Mouse (Mus musculus) midbrain, postnatal 0 days (tissue): Measurements from ENCODE around the gene Slc35g2. TPM values are rescaled to one million over a fixed set of nuclear protein-coding genes. Genes with fewer than 3 reads are reported as not detected.

Experiments
- ATAC-seq: fragments of 200-750 bp; cut with Nextera tagmentation; 2 replicates; pipeline ENCODE4 v1.8.0; 2017; ENCODE audit warnings: moderate number of reproducible peaks, mild to moderate bottlenecking, moderate TSS enrichment, moderate library complexity; ENCODE audit not compliant: low FRiP score
- DNase-seq: peaks from one replicate; pipeline ENCODE4 v3.0.0-alpha.2; 2015; ENCODE audit warnings: low spot score
- H3K27ac ChIP-seq: fragments of 300-500 bp; sonication (generic); 2 replicates; pipeline ENCODE4 v1.5.1; 2014; ENCODE audit warnings: low read depth, mild to moderate bottlenecking, low read length, mixed read lengths
- H3K27me3 ChIP-seq: fragments of 300-500 bp; sonication (generic); 2 replicates; pipeline ENCODE4 v1.6.1; 2014; ENCODE audit warnings: low read length, control low read depth, mixed read lengths; ENCODE audit not compliant: insufficient read depth
- H3K36me3 ChIP-seq: fragments of 300-500 bp; sonication (generic); 2 replicates; pipeline ENCODE4 v1.6.1; 2014; ENCODE audit warnings: low read length, control low read depth, mixed read lengths; ENCODE audit not compliant: insufficient read depth
- H3K4me1 ChIP-seq: fragments of 300-500 bp; sonication (generic); 2 replicates; pipeline ENCODE4 v1.6.1; 2014; ENCODE audit warnings: mild to moderate bottlenecking, control low read depth, antibody characterized with exemption, low read length, mixed read lengths; ENCODE audit not compliant: insufficient read depth
- H3K4me2 ChIP-seq: fragments of 300-500 bp; sonication (generic); 2 replicates; pipeline ENCODE4 v1.6.1; 2014; ENCODE audit warnings: low read depth, mild to moderate bottlenecking, low read length, mixed read lengths; ENCODE audit not compliant: poor library complexity, severe bottlenecking
- H3K4me3 ChIP-seq: fragments of 300-500 bp; sonication (generic); 2 replicates; pipeline ENCODE4 v1.5.1; 2014; ENCODE audit warnings: low read depth, mild to moderate bottlenecking, low read length, moderate library complexity
- H3K9ac ChIP-seq: fragments of 300-500 bp; sonication (generic); replicated peaks from 2 replicates; pipeline ENCODE4 v1.6.1; 2014; ENCODE audit warnings: mild to moderate bottlenecking, low read length, moderate library complexity, mixed read lengths; ENCODE audit not compliant: poor library complexity, severe bottlenecking
- H3K9me3 ChIP-seq: fragments of 300-500 bp; sonication (generic); 2 replicates; pipeline ENCODE4 v1.6.1; 2016; ENCODE audit warnings: low read length, control low read depth
- CTCF ChIP-seq: IDR thresholded peaks from 2 replicates; pipeline ENCODE4 v1.5.1; 2016; ENCODE audit warnings: antibody characterized with exemption, mild to moderate bottlenecking
- WGBS: fragments of 180-500 bp; shearing (Covaris S2); extraction: QIAGEN DNeasy Blood & Tissue Kit; methylation state at CpG from one replicate; pipeline ENCODE4 v1.1.7; 2014; 5-methylcytosine and 5-hydroxymethylcytosine counted together
- polyA plus RNA-seq: library from polyadenylated mRNA; unstranded; fragments of >200 nt; fragmentation: Nextera tagmentation; extraction: Ambion mirVana; gene quantifications from 2 replicates; pipeline ENCODE4 v1.2.1, GENCODE M21; 2015
- total RNA-seq: library from RNA; depleted of rRNA; stranded (reverse); fragments of >200 nt; gene quantifications from 2 replicates; pipeline ENCODE4 v1.2.3, GENCODE M21; 2014

Gene Slc35g2
- total and polyA plus RNA-seq, 2 experiments from 2014 or later: 16.7 to 24.8 TPM

- TF ChIP-seq CTCF: peak; percentile 64
- Histone ChIP-seq H3K27me3 (no peaks in the 10 kb centered on the region), H3K9ac (no peak overlapping the region), H3K4me3 (no peak overlapping the region), H3K9me3 (0 out of 2 replicates have a peak, but pooled peaks cover 2% of the 10 kb centered on the region), H3K36me3 (peaks cover 5% of the 10 kb centered on the region; the same call in 1 of the 2 replicates), H3K4me1 (peaks cover 9% of the 10 kb centered on the region), H3K4me2 (no peak overlapping the region), H3K27ac (no peak overlapping the region)
- ATAC-seq (no peak), DNase-seq (no peak)
- 88% methylated on average over 2 of the region's 2 CpGs for WGBS
Measured at GRCm38 (mm10) chr9:100548313-100548712, 22.6 kb downstream of the Slc35g2 start.

- Histone ChIP-seq H3K4me1 (peaks cover 10% of the 10 kb centered on the region), H3K4me3 (peak overlapping the region; percentile 97), H3K4me2 (peak overlapping the region; percentile 54), H3K9me3 (0 out of 2 replicates have a peak, but pooled peaks cover 2% of the 10 kb centered on the region), H3K27me3 (no peaks in the 10 kb centered on the region), H3K36me3 (no peaks in the 10 kb centered on the region), H3K9ac (peak overlapping the region; percentile 87), H3K27ac (peak overlapping the region; percentile 95)
- DNase-seq (no peak), ATAC-seq (no peak)
- 10% methylated on average over 9 of the region's 9 CpGs for WGBS
- TF ChIP-seq CTCF: no peak
Measured at GRCm38 (mm10) chr9:100546594-100546910, 24.3 kb downstream of the Slc35g2 start.

GRCm38 (mm10) chr9:100545715-100546593 is 24.9 kb downstream of the Slc35g2 start, which contains the start of gene Nck1:
Gene Nck1, minus strand, starts transcription at chr9:100546134.
- peak within 1 kb of the TSS; percentile 87 for H3K9ac ChIP-seq
- DNase-seq (peak; percentile 99), ATAC-seq (peak; percentile 100)
- H3K27me3 ChIP-seq: no peaks in the 10 kb centered on the region
- H3K4me3 ChIP-seq: peak within 1 kb of the TSS; percentile 97
- no peaks in the 10 kb centered on the region for H3K36me3 ChIP-seq
- peak within 1 kb of the TSS; percentile 79 for H3K4me2 ChIP-seq
- peak within 1 kb of the TSS; percentile 95 for H3K27ac ChIP-seq
- H3K9me3 ChIP-seq: 0 out of 2 replicates have a peak, but pooled peaks cover 2% of the 10 kb centered on the region
- peak; percentile 72 for TF ChIP-seq CTCF
- H3K4me1 ChIP-seq: peaks cover 10% of the 10 kb centered on the region
- under 1% methylated on average over 93 of the region's 93 CpGs for WGBS

GRCm38 (mm10) chr9:100544948-100545714 is 25.8 kb downstream of the Slc35g2 start:
- Histone ChIP-seq H3K9ac (peak overlapping the region; percentile 87), H3K36me3 (no peaks in the 10 kb centered on the region), H3K4me1 (peaks cover 10% of the 10 kb centered on the region), H3K4me3 (peak overlapping the region; percentile 97), H3K27me3 (no peaks in the 10 kb centered on the region), H3K27ac (peak overlapping the region; percentile 95), H3K4me2 (peak overlapping the region; percentile 79), H3K9me3 (0 out of 2 replicates have a peak, but pooled peaks cover 2% of the 10 kb centered on the region)
- TF ChIP-seq CTCF: no peak
- DNase-seq (peak; percentile 21), ATAC-seq (peak; percentile 10; the same call in 1 of the 2 replicates)
- WGBS: under 1% methylated on average over 35 of the region's 38 CpGs

GRCm38 (mm10) chr9:100535618-100536262 is 35.1 kb downstream of the Slc35g2 start:
- ATAC-seq: no peak
- no peak for DNase-seq
- no peak for TF ChIP-seq CTCF
- Histone ChIP-seq H3K4me1 (no peaks in the 10 kb centered on the region), H3K27me3 (no peaks in the 10 kb centered on the region), H3K4me3 (no peak overlapping the region), H3K9me3 (no peaks in the 10 kb centered on the region), H3K27ac (no peak overlapping the region), H3K4me2 (no peak overlapping the region), H3K36me3 (no peaks in the 10 kb centered on the region), H3K9ac (no peak overlapping the region)
- 91% methylated on average over 2 of the region's 2 CpGs for WGBS
